In genomic region chr3:153394224-153394623, GRCm38 (mm10) we compare ENCODE assay signal across 24 mouse cellular contexts.
"Had no signal": no experiment of that assay in that cellular context is flagged by ENCODE, and none has a peak within 500 bp of the region (broad histone marks: within the 10 kb centered on the region; RNA-seq: fewer than 3 reads in every experiment).

No protein-coding gene starts in this region.

- DNase-seq: gastrocnemius, adult 2 months; gastrocnemius, postnatal 10 days; gastrocnemius, postnatal 25 days; heart, adult 18-20 months; heart, postnatal 14 days; heart, postnatal 36 days; kidney, adult 11 months; kidney, adult 2 months; kidney, adult 9 months; kidney, postnatal 14 days; kidney, postnatal 36 days; layer of hippocampus, adult 9-11 months; layer of hippocampus, postnatal 36 days had no signal

- ATAC-seq: hindbrain, postnatal 0 days; intestine, embryonic 16.5 days had no signal

- H3K27me3 ChIP-seq: heart, embryonic 13.5 days; heart, embryonic 15.5 days; hindbrain, embryonic 13.5 days; hindbrain, embryonic 15.5 days; kidney, embryonic 15.5 days; limb, embryonic 13.5 days; limb, embryonic 15.5 days had no signal

- H3K27ac ChIP-seq: gastrocnemius, adult 2 months; heart, embryonic 13.5 days; heart, embryonic 15.5 days; hindbrain, embryonic 13.5 days; hindbrain, embryonic 15.5 days; hindbrain, postnatal 0 days; kidney, embryonic 15.5 days; kidney, postnatal 0 days; limb, embryonic 13.5 days; limb, embryonic 15.5 days had no signal

- H3K4me2 ChIP-seq: heart, embryonic 11.5 days; heart, embryonic 13.5 days; heart, embryonic 15.5 days; hindbrain, embryonic 13.5 days; hindbrain, embryonic 15.5 days; kidney, embryonic 15.5 days; limb, embryonic 13.5 days; limb, embryonic 15.5 days had no signal

- H3K9ac ChIP-seq: heart, embryonic 13.5 days; heart, embryonic 15.5 days; hindbrain, embryonic 13.5 days; hindbrain, embryonic 15.5 days; kidney, embryonic 15.5 days; limb, embryonic 13.5 days; limb, embryonic 15.5 days had no signal

- H3K9me3 ChIP-seq: heart, embryonic 15.5 days; hindbrain, embryonic 13.5 days; hindbrain, embryonic 15.5 days; kidney, embryonic 15.5 days; limb, embryonic 15.5 days had no signal

- H3K4me1 ChIP-seq: heart, embryonic 15.5 days; kidney, embryonic 15.5 days; limb, embryonic 15.5 days had no signal

- H3K36me3 ChIP-seq: heart, embryonic 13.5 days; heart, embryonic 15.5 days; hindbrain, embryonic 13.5 days; hindbrain, embryonic 15.5 days; limb, embryonic 13.5 days; limb, embryonic 15.5 days had no signal

- H3K4me3 ChIP-seq: gastrocnemius, adult 2 months; heart, embryonic 13.5 days; heart, embryonic 15.5 days; hindbrain, embryonic 13.5 days; hindbrain, embryonic 15.5 days; kidney, embryonic 15.5 days; limb, embryonic 13.5 days; limb, embryonic 15.5 days had no signal
